Mouse (Mus musculus) heart, embryonic 13.5 days (tissue): Measurements from ENCODE around the gene Rbpj. TPM values are rescaled to one million over a fixed set of nuclear protein-coding genes. Genes with fewer than 3 reads are reported as not detected.

ENCODE experiments used
- polyA plus RNA-seq: library from polyadenylated mRNA; unstranded; fragments of >200 nt; fragmentation: Nextera tagmentation; extraction: Ambion mirVana; gene quantifications from 2 replicates; pipeline ENCODE4 v1.2.1, GENCODE M21; 2015

Gene Rbpj
- polyA plus RNA-seq, 1 experiment from 2014 or later: 19.1 TPM

Other genes starting within 250 kb of the Rbpj start
- 149 and 169 TPM in 2 replicates for gene Smim20, start 199.1 kb upstream of the Rbpj start, polyA plus RNA-seq
- gene Cckar, start 241.6 kb downstream of the Rbpj start, polyA plus RNA-seq: 3.0 and 3.3 TPM in 2 replicates